Mouse (Mus musculus) hindbrain, embryonic 11.5 days (tissue): ENCODE results near the gene Pkn2. TPM values are rescaled to one million over a fixed set of nuclear protein-coding genes. Genes with fewer than 3 reads are reported as not detected.

ENCODE experiments used
- ATAC-seq: fragments of 200-750 bp; cut with Nextera tagmentation; 2 replicates; pipeline ENCODE4 v1.8.0; 2017; ENCODE audit warnings: mild to moderate bottlenecking, moderate TSS enrichment, moderate library complexity; ENCODE audit not compliant: low FRiP score
- DNase-seq: peaks from one replicate; pipeline ENCODE4 v3.0.0-alpha.2; 2015; ENCODE audit warnings: low spot score
- H3K27ac ChIP-seq: fragments of 300-500 bp; sonication (generic); 2 replicates; pipeline ENCODE4 v1.5.1; 2014; ENCODE audit warnings: mild to moderate bottlenecking, low read depth, low read length
- H3K27me3 ChIP-seq: fragments of 300-500 bp; sonication (generic); 2 replicates; pipeline ENCODE4 v1.6.1; 2014; ENCODE audit warnings: mild to moderate bottlenecking, low read length, moderate library complexity, mixed read lengths; ENCODE audit not compliant: control insufficient read depth, insufficient read depth
- H3K36me3 ChIP-seq: fragments of 300-500 bp; sonication (generic); 2 replicates; pipeline ENCODE4 v1.6.1; 2014; ENCODE audit warnings: mild to moderate bottlenecking, low read length, moderate library complexity, mixed read lengths; ENCODE audit not compliant: control insufficient read depth, insufficient read depth
- H3K4me1 ChIP-seq: fragments of 300-500 bp; sonication (generic); replicated peaks from 2 replicates; pipeline ENCODE4 v1.6.1; 2014; ENCODE audit warnings: low read length, mixed read lengths; ENCODE audit not compliant: control insufficient read depth, insufficient read depth
- H3K4me2 ChIP-seq: fragments of 300-500 bp; sonication (generic); replicated peaks from 2 replicates; pipeline ENCODE4 v1.6.1; 2014; ENCODE audit warnings: mild to moderate bottlenecking, low read depth, low read length
- H3K4me3 ChIP-seq: fragments of 300-500 bp; sonication (generic); 2 replicates; pipeline ENCODE4 v1.5.1; 2014; ENCODE audit warnings: low read depth, low read length
- H3K9ac ChIP-seq: fragments of 300-500 bp; sonication (generic); 2 replicates; pipeline ENCODE4 v1.6.1; 2014; ENCODE audit warnings: low read depth, low read length
- H3K9me3 ChIP-seq: fragments of 300-500 bp; sonication (generic); 2 replicates; pipeline ENCODE4 v1.6.1; 2016; ENCODE audit warnings: low read length; ENCODE audit not compliant: control insufficient read depth
- WGBS: fragments of 180-500 bp; shearing (Covaris S2); extraction: QIAGEN DNeasy Blood & Tissue Kit; methylation state at CpG from one replicate; pipeline ENCODE4 v1.1.7; 2014; 5-methylcytosine and 5-hydroxymethylcytosine counted together
- polyA plus RNA-seq: library from polyadenylated mRNA; unstranded; fragments of >200 nt; fragmentation: Nextera tagmentation; extraction: Ambion mirVana; gene quantifications from 2 replicates; pipeline ENCODE4 v1.2.1, GENCODE M21; 2014

Gene Pkn2
- polyA plus RNA-seq, 1 experiment from 2014 or later = 48.6 TPM

- no peaks in the 10 kb centered on the region for H3K4me1 ChIP-seq
- H3K9me3 ChIP-seq = no peaks in the 10 kb centered on the region
- ATAC-seq (no peak), DNase-seq (no peak)
- no peak overlapping the region for H3K9ac ChIP-seq
- WGBS = 84% methylated on average over 4 of the region's 4 CpGs
- no peak overlapping the region for H3K27ac ChIP-seq
- no peak overlapping the region for H3K4me3 ChIP-seq
- H3K4me2 ChIP-seq = no peak overlapping the region
- H3K36me3 ChIP-seq = no peaks in the 10 kb centered on the region
- no peaks in the 10 kb centered on the region for H3K27me3 ChIP-seq
These were observed 25.8 kb downstream of the Pkn2 start for GRCm38 (mm10) chr3:142855961-142856472.

DNA sequence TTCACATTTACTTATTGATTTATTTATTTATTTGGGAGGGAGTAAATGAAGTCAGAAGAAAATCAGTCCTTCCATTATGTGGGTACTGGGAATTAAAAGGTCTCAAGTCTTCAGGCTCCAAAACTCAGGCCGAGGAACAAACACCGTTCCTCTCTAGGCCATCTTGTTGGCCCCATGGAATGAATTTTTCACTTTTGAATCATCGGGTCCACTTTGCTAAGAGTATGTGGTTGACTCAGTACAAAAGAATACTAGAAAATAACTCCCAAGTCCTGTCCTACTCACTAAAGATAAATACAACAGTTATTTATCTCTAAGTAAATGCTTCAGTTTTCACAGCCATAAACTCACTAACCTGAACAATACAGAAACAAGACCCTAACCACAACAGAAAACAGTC lies 28.9 kb downstream of the Pkn2 start:
- Histone ChIP-seq H3K4me2 (no peak overlapping the region), H3K27ac (no peak overlapping the region), H3K4me3 (no peak overlapping the region), H3K36me3 (no peaks in the 10 kb centered on the region), H3K4me1 (no peaks in the 10 kb centered on the region), H3K27me3 (no peaks in the 10 kb centered on the region), H3K9ac (no peak overlapping the region), H3K9me3 (no peaks in the 10 kb centered on the region)
- 90% methylated on average over 3 of the region's 3 CpGs for WGBS
- DNase-seq (no peak), ATAC-seq (no peak)

DNA sequence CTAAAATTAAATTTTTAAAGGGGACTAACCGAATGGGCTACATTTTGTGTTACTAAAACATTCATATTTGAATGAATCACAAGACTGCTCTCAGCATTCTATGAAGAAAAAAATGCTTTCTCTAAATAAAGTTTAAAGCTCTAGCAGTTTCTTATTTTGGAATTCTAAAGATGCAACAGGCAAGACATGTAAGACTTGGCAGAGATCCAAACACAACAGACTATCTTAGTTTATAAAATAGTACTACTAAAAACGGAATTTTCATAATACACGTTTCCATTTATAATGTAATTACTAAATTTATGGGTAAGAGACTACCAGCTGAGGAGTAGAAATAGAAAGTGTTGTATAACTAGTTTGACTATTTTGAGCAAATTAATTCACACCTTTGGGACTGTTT lies 30.2 kb downstream of the Pkn2 start:
- ATAC-seq = no peak
- Histone ChIP-seq H3K9ac (no peak overlapping the region), H3K4me2 (no peak overlapping the region), H3K9me3 (no peaks in the 10 kb centered on the region), H3K4me3 (no peak overlapping the region), H3K36me3 (no peaks in the 10 kb centered on the region), H3K27me3 (no peaks in the 10 kb centered on the region), H3K27ac (no peak overlapping the region), H3K4me1 (no peaks in the 10 kb centered on the region)
- 91% methylated on average over 3 of the region's 3 CpGs for WGBS
- DNase-seq = no peak

DNA sequence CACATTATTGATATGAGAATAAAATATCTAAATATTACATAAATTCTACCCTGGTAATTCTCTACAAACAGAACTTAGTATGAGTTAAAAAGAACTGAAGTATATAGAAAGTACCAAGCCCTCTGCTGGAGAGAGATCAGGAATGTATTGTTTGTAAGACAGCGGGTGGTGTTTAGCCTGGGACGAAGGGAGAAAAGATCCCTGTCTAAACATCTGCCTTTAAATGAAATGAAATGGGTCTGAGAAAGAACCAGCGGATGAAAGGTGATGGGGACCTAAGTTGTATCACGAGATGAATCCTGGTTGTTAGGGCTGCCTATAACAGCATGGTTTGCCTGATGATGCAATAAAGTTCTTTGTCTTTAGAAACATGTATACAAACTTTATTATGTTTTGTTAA lies 41.8 kb downstream of the Pkn2 start:
- Histone ChIP-seq H3K27ac (no peak overlapping the region), H3K4me1 (no peaks in the 10 kb centered on the region), H3K9me3 (no peaks in the 10 kb centered on the region), H3K4me3 (no peak overlapping the region), H3K4me2 (no peak overlapping the region), H3K36me3 (no peaks in the 10 kb centered on the region), H3K9ac (no peak overlapping the region), H3K27me3 (no peaks in the 10 kb centered on the region)
- DNase-seq = no peak
- WGBS = 52% methylated on average over 4 of the region's 4 CpGs
- no peak for ATAC-seq

DNA sequence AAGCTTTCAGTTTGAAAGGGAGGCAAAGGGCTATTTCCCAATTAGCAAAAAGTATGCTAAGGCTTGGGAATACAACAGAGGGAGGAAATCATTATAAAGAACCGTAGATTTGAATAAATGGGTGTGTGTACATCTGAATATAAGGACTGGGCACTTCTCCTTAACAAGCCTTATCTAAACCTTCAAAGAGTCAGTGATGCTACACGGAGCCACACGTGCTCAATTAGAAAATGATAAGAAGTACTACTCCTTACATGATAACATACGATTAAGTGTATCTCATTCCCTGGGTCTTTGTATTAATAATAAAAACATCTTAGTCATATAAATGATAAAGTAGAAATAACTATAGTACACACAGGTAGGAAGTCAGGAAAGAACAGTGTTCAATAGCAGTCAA lies 47.0 kb downstream of the Pkn2 start:
- DNase-seq (no peak), ATAC-seq (no peak)
- 97% methylated on average over 4 of the region's 4 CpGs for WGBS
- no peak overlapping the region for H3K27ac ChIP-seq
- no peak overlapping the region for H3K9ac ChIP-seq
- H3K4me3 ChIP-seq = no peak overlapping the region
- no peak overlapping the region for H3K4me2 ChIP-seq
- no peaks in the 10 kb centered on the region for H3K9me3 ChIP-seq
- H3K27me3 ChIP-seq = no peaks in the 10 kb centered on the region
- H3K36me3 ChIP-seq = no peaks in the 10 kb centered on the region
- no peaks in the 10 kb centered on the region for H3K4me1 ChIP-seq

DNA sequence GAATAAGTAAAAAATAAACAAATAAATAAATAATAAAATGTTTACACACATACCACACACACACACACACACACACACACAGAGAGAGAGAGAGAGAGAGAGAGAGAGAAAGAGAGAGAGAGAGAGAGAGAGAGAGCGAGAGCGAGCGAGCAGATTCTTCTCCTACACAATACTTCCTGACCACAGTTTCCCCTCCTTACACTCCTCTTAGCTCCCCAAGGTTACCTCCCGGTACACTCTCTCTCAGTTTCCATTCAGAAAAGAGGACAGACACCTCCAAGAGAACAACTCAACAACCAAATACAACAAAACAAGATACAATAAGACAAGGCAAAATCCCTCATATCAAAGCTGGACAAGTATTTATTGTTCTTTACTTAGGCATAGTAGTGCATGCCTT lies 47.8 kb downstream of the Pkn2 start:
- H3K4me2 ChIP-seq = no peak overlapping the region
- H3K9me3 ChIP-seq = no peaks in the 10 kb centered on the region
- H3K27me3 ChIP-seq = no peaks in the 10 kb centered on the region
- H3K4me1 ChIP-seq = no peaks in the 10 kb centered on the region
- H3K4me3 ChIP-seq = no peak overlapping the region
- no peak for DNase-seq
- no peak for ATAC-seq
- H3K36me3 ChIP-seq = no peaks in the 10 kb centered on the region
- H3K9ac ChIP-seq = no peak overlapping the region
- no peak overlapping the region for H3K27ac ChIP-seq
- WGBS = 91% methylated on average over 4 of the region's 4 CpGs

GRCm38 (mm10) chr3:142832910-142833309 lies 48.9 kb downstream of the Pkn2 start:
- Histone ChIP-seq H3K4me3 (no peak overlapping the region), H3K27me3 (no peaks in the 10 kb centered on the region), H3K27ac (no peak overlapping the region), H3K4me2 (no peak overlapping the region), H3K9me3 (no peaks in the 10 kb centered on the region), H3K36me3 (no peaks in the 10 kb centered on the region), H3K9ac (no peak overlapping the region), H3K4me1 (no peaks in the 10 kb centered on the region)
- WGBS = 91% methylated on average over 3 of the region's 3 CpGs
- ATAC-seq (no peak), DNase-seq (no peak)

DNA sequence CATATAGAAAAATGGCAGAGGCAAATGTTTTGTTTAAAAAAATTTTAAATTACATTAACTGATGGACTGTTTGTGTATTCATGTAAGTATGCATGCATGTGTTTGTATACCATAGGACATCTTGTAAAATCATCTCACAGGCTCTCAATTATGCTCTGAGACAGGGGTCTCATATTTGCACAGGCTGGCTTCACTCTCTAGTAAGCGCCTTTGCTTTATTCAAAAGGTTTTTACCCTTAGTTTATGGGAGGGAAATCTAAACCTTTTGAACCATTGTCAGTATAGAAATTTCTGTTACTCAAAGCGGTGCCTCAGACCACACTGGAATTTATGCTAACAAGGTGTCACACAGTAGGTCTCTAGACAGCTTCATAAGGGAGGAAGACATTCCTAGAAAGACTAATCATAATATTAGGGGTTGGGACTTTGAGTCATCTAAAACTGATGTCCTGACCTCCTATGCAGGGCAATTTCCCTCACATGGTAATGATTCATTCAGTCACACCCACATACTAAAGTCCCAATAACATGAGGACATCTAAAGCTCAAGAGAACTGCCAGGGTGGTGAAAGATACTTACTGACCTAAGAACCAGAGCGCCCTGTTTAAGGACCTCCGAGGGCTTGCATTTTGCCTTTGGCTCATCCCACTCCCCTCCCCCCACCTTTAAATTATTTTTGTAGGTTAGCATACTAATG lies 55.2 kb downstream of the Pkn2 start:
- WGBS = 93% methylated on average over 4 of the region's 4 CpGs
- H3K9me3 ChIP-seq = no peaks in the 10 kb centered on the region
- no peak overlapping the region for H3K9ac ChIP-seq
- no peak overlapping the region for H3K4me3 ChIP-seq
- no peaks in the 10 kb centered on the region for H3K27me3 ChIP-seq
- no peak overlapping the region for H3K4me2 ChIP-seq
- no peaks in the 10 kb centered on the region for H3K4me1 ChIP-seq
- no peak overlapping the region for H3K27ac ChIP-seq
- DNase-seq (no peak), ATAC-seq (no peak)
- no peaks in the 10 kb centered on the region for H3K36me3 ChIP-seq

- ATAC-seq = no peak
- Histone ChIP-seq H3K4me3 (no peak overlapping the region), H3K36me3 (no peaks in the 10 kb centered on the region), H3K27me3 (no peaks in the 10 kb centered on the region), H3K9ac (no peak overlapping the region), H3K4me1 (no peaks in the 10 kb centered on the region), H3K4me2 (no peak overlapping the region), H3K9me3 (no peaks in the 10 kb centered on the region), H3K27ac (no peak overlapping the region)
- DNase-seq = no peak
- WGBS = 100% methylated on average over 1 of the region's 1 CpGs
These were observed 58.2 kb downstream of the Pkn2 start for GRCm38 (mm10) chr3:142823606-142824005.
